Mouse (Mus musculus) G1E (cell line): ENCODE data around the gene Trim3. TPM values are rescaled to one million over a fixed set of nuclear protein-coding genes. Genes with fewer than 3 reads are reported as not detected.

Experiments used
- ATAC-seq: 2 replicates; pipeline ENCODE4 v1.8.0; 2016; ENCODE audit warnings: mild to moderate bottlenecking; ENCODE audit not compliant: insufficient number of reproducible peaks, poor library complexity, low FRiP score, severe bottlenecking; ENCODE audit errors: extremely low read depth
- DNase-seq: peaks from one replicate; pipeline ENCODE4 v3.0.0; 2012; ENCODE audit warnings: low spot score
- H3K27me3 ChIP-seq: 2 replicates; pipeline ENCODE4 v1.6.1; 2012; ENCODE audit warnings: mild to moderate bottlenecking, low read length, inconsistent platforms; ENCODE audit not compliant: insufficient read depth
- H3K36me3 ChIP-seq: replicated peaks from 2 replicates; pipeline ENCODE3; 2012; ENCODE audit warnings: mild to moderate bottlenecking, inconsistent platforms
- H3K4me1 ChIP-seq: 2 replicates; pipeline ENCODE4 v1.6.1; 2012; ENCODE audit warnings: low read depth, low read length, inconsistent platforms, mixed read lengths; ENCODE audit not compliant: insufficient read depth
- H3K4me3 ChIP-seq: 2 replicates; pipeline ENCODE4 v1.5.1; 2012; ENCODE audit warnings: low read depth, mild to moderate bottlenecking, inconsistent platforms, low read length, moderate library complexity, mixed read lengths
- H3K9me3 ChIP-seq: replicated peaks from 2 replicates; pipeline ENCODE4 v1.6.1; 2012; ENCODE audit warnings: inconsistent platforms
- CTCF ChIP-seq: IDR thresholded peaks from 2 replicates; pipeline ENCODE4 v1.5.1; 2012; ENCODE audit warnings: low read depth, low read length, inconsistent platforms, mixed read lengths
- GATA1 ChIP-seq: IDR thresholded peaks from 2 replicates; pipeline ENCODE4 v1.6.1; 2012; ENCODE audit warnings: borderline replicate concordance, low read length, inconsistent platforms, mixed read lengths
- GATA2 ChIP-seq: IDR thresholded peaks from 2 replicates; pipeline ENCODE4 v1.6.1; 2012; ENCODE audit warnings: low read depth, low read length, inconsistent platforms, borderline replicate concordance
- POLR2AphosphoS5 ChIP-seq: IDR thresholded peaks from 2 replicates; pipeline ENCODE4 v1.6.1; 2012; ENCODE audit warnings: low read depth, low read length, inconsistent platforms; ENCODE audit not compliant: insufficient replicate concordance
- TAL1 ChIP-seq: conservative IDR thresholded peaks from 2 replicates; pipeline ENCODE4 v1.6.1; 2012; ENCODE audit warnings: low read depth, low read length, inconsistent platforms, mixed read lengths
- polyA plus RNA-seq: library from polyadenylated mRNA; stranded (reverse); fragments of >175 nt; gene quantifications from 2 replicates; pipeline ENCODE4 v1.2.3, GENCODE M21; 2012
- total RNA-seq, 2 experiments: library from RNA; stranded (forward) in 1 of 2; stranded (reverse) in 1 of 2; fragments of 200-1000 nt in 1 of 2; fragments of >200 nt in 1 of 2; fragmentation: Nextera tagmentation in 1 of 2; gene quantifications; 2 replicates each; pipeline ENCODE4 v1.2.3; 2014 to 2017

Trim3 gene
- total and polyA plus RNA-seq, 3 experiments: 4.6 to 16.7 (median 9.3) TPM

- no peak overlapping the region for H3K4me3 ChIP-seq
- no peak for TF ChIP-seq GATA2
- TF ChIP-seq GATA1: no peak
- no peak for TF ChIP-seq CTCF
- TF ChIP-seq TAL1: no peak
- no peak for TF ChIP-seq POLR2AphosphoS5
- DNase-seq: no peak
Measured at GRCm38 (mm10) chr7:105572949-105573348, 60.4 kb downstream of the Trim3 start.

GRCm38 (mm10) chr7:105570756-105571155 lies 62.6 kb downstream of the Trim3 start:
- DNase-seq (no peak), ATAC-seq (no peak)
- TF ChIP-seq GATA1 (no peak), CTCF (no peak), POLR2AphosphoS5 (no peak), GATA2 (no peak), TAL1 (no peak)

More at GRCm38 (mm10) chr7:105572949-105573348, 60.4 kb downstream of the Trim3 start:
- H3K9me3 ChIP-seq: no peaks in the 10 kb centered on the region
- ATAC-seq: no peak
- peaks cover 14% of the 10 kb centered on the region; the same call in 1 of the 2 replicates for H3K27me3 ChIP-seq
- no peaks in the 10 kb centered on the region for H3K36me3 ChIP-seq
- no peaks in the 10 kb centered on the region for H3K4me1 ChIP-seq

GRCm38 (mm10) chr7:105569512-105570496 lies 63.6 kb downstream of the Trim3 start:
- no peak for ATAC-seq
- TF ChIP-seq GATA2 (no peak), GATA1 (no peak), CTCF (no peak), TAL1 (no peak), POLR2AphosphoS5 (no peak)
- Histone ChIP-seq H3K36me3 (no peaks in the 10 kb centered on the region), H3K27me3 (peaks cover 35% of the 10 kb centered on the region; the same call in 1 of the 2 replicates), H3K4me3 (no peak overlapping the region), H3K9me3 (no peaks in the 10 kb centered on the region), H3K4me1 (peaks cover 3% of the 10 kb centered on the region; the same call in 1 of the 2 replicates)
- DNase-seq: no peak

More at GRCm38 (mm10) chr7:105570756-105571155, 62.6 kb downstream of the Trim3 start:
- no peaks in the 10 kb centered on the region for H3K4me1 ChIP-seq
- H3K9me3 ChIP-seq: no peaks in the 10 kb centered on the region
- no peak overlapping the region for H3K4me3 ChIP-seq
- H3K36me3 ChIP-seq: no peaks in the 10 kb centered on the region
- peaks cover 25% of the 10 kb centered on the region; the same call in 1 of the 2 replicates for H3K27me3 ChIP-seq

DNA sequence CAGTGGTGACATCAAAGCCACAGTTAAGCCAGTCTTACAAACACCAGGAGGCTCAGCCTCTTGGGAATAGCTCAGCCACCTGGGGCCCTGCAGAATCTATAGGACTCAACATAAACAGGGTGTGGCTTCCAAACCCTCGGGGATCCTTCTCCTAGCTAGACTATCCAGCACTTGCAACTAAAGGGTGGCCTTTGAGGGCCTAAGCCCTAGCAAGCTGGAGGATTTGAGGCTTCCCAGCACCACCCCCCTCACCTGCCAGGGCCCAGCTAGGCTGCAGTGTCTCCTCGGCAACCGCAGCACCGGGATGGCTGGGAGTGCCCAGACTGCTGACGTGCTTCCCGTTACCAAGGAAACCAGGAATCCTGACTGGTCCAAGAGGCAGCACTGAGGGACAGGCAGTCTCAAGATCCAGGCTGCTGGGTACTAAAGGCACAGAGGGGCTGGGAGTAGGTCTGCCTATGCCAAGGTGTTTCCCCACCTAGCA lies 64.3 kb downstream of the Trim3 start:
- no peaks in the 10 kb centered on the region for H3K36me3 ChIP-seq
- H3K27me3 ChIP-seq: peaks cover 36% of the 10 kb centered on the region; the same call in 1 of the 2 replicates
- TF ChIP-seq GATA2 (no peak), CTCF (no peak), TAL1 (no peak), GATA1 (no peak), POLR2AphosphoS5 (no peak)
- H3K4me1 ChIP-seq: peaks cover 3% of the 10 kb centered on the region; the same call in 1 of the 2 replicates
- DNase-seq (no peak), ATAC-seq (no peak)
- no peaks in the 10 kb centered on the region for H3K9me3 ChIP-seq
- H3K4me3 ChIP-seq: no peak overlapping the region

DNA sequence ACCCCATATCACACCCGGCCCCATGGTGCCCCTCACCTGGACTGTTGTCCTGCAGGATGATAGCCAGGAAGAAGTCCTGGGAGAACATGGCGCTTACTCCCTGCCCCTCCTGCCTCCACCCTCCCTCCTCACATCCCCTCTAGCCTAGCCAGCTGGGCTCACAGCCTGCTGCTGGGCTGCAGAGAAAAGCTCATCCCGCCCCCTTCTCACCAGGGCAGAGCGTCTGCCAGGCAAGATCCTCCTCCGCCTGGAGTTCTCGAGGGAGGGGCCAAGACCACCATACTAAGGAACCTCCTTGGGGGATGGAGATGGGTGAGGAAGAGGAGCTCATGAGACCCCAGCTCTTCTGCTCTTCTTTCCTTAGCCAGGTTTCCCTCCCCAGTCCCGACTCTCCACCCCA lies 64.8 kb downstream of the Trim3 start:
- peaks cover 3% of the 10 kb centered on the region; the same call in 1 of the 2 replicates for H3K4me1 ChIP-seq
- DNase-seq: no peak
- no peaks in the 10 kb centered on the region for H3K36me3 ChIP-seq
- no peak for ATAC-seq
- H3K27me3 ChIP-seq: peaks cover 36% of the 10 kb centered on the region
- H3K9me3 ChIP-seq: no peaks in the 10 kb centered on the region
- TF ChIP-seq GATA2 (no peak), CTCF (no peak), TAL1 (no peak), POLR2AphosphoS5 (no peak), GATA1 (no peak)
- no peak overlapping the region for H3K4me3 ChIP-seq
